Mouse (Mus musculus) layer of hippocampus, postnatal 14 days (tissue): Measurements from ENCODE around the gene Zfp61. TPM values are rescaled to one million over a fixed set of nuclear protein-coding genes. Genes with fewer than 3 reads are reported as not detected.

Source experiments
- DNase-seq, 2 experiments: peaks; one replicate each; pipeline ENCODE4 v3.0.0; 2021 to 2022; ENCODE audit warnings: low spot score in 2 of 2, mixed read lengths in 1 of 2
- microRNA-seq, 2 experiments: library from miRNA; unstranded; fragments of <30 nt; microRNA quantifications; one replicate each; pipeline ENCODE4 v1.2.0; 2021
- total RNA-seq, 2 experiments: library from RNA; stranded (reverse); gene quantifications; 2 replicates each; pipeline ENCODE4 v1.2.3; 2021

The Zfp61 gene
- total RNA-seq, 2 experiments from 2014 or later: 20.5 to 21.1 TPM

- no peak for DNase-seq
These were observed 32.6 kb downstream of the Zfp61 start for GRCm38 (mm10) chr7:24268176-24269155.

DNA sequence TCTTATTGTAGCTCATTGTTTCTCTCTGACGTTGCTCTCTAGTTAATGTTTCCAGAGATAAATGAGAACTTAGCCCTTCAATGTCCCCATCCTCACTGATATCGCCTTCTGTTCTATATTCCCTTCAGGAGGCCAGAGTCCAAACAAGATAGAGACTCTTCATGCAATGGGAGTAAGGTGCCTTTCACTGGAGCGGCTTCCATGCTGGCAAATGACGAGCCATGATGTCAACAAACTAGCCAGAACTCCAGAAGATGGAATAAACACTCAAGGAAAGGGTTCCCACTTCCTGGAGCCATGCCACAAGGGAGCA, 41.1 kb downstream of the Zfp61 start:
- no peak for DNase-seq

- no peak for DNase-seq
These were observed 41.6 kb downstream of the Zfp61 start for GRCm38 (mm10) chr7:24259306-24259999.

GRCm38 (mm10) chr7:24254633-24255474, 46.2 kb downstream of the Zfp61 start, which contains the start of gene Zfp108:
Gene Zfp108 (plus strand): TSS chr7:24254794.
- DNase-seq: peak; percentile 81 to 94

GRCm38 (mm10) chr7:24253779-24254615, 47.0 kb downstream of the Zfp61 start:
- DNase-seq: no peak

Small RNA genes within 50 kb of the gene (microRNA-seq; reads per million reads assigned to microRNA genes)
- gene Gm27592: 0 reads per million in 2 experiments

Other genes starting within 250 kb of the Zfp61 start
- not detected for gene Vmn1r183, start 248.0 kb downstream of the Zfp61 start, total RNA-seq
- 10 to 100 TPM; 28.8 to 30.7 TPM for gene Zfp180, start 219.3 kb downstream of the Zfp61 start, total RNA-seq
- gene Zfp112, start 188.9 kb downstream of the Zfp61 start, total RNA-seq: 1 to 10 TPM; 8.4 to 8.6 TPM
- gene Zfp235, start 167.1 kb downstream of the Zfp61 start, total RNA-seq: 10 to 100 TPM; 19.0 to 19.2 TPM
- 1 to 10 TPM; 4.0 to 4.3 TPM for gene Zfp114, start 126.2 kb downstream of the Zfp61 start, total RNA-seq
- gene Zfp111, start 89.8 kb downstream of the Zfp61 start, total RNA-seq: 10 to 100 TPM in 1 of 2 experiments, 1 to 10 TPM in 1; 9.4 to 10.3 TPM
- 1 to 10 TPM; 6.3 to 7.4 TPM for gene Zfp109, start 63.7 kb downstream of the Zfp61 start, total RNA-seq
- 1 to 10 TPM; 6.5 to 6.9 TPM for gene Zfp108, start 46.4 kb downstream of the Zfp61 start, total RNA-seq
- 10 to 100 TPM in 1 of 2 experiments, 1 to 10 TPM in 1; 9.7 to 12.5 TPM for gene Zfp93, start 30.8 kb downstream of the Zfp61 start, total RNA-seq
- 10 to 100 TPM; 13.3 to 13.9 TPM for gene Zfp94, start 15.4 kb upstream of the Zfp61 start, total RNA-seq
- gene Tescl, start 32.7 kb upstream of the Zfp61 start, total RNA-seq: not detected
- not detected for gene Lypd5, start 48.0 kb upstream of the Zfp61 start, total RNA-seq
- gene Kcnn4, start 69.0 kb upstream of the Zfp61 start, total RNA-seq: under 1 TPM; 0.41 to 0.81 TPM
- gene Smg9, start 98.4 kb upstream of the Zfp61 start, total RNA-seq: 10 to 100 TPM; 29.1 to 33.8 TPM
- not detected for gene Irgc1, start 151.1 kb upstream of the Zfp61 start, total RNA-seq
- gene Plaur, start 161.3 kb upstream of the Zfp61 start, total RNA-seq: 1 to 10 TPM in 1 of 2 experiments, under 1 TPM in 1; 0.76 to 1.0 TPM
- gene Cadm4, start 180.8 kb upstream of the Zfp61 start, total RNA-seq: 100 to 1,000 TPM; 220 to 227 TPM
- gene Zfp428, start 205.8 kb upstream of the Zfp61 start, total RNA-seq: 10 to 100 TPM; 38.1 to 43.3 TPM
- not detected for gene AC161166.1, start 211.2 kb upstream of the Zfp61 start, total RNA-seq
- 10 to 100 TPM; 87.5 to 89.7 TPM for gene Irgq, start 229.5 kb upstream of the Zfp61 start, total RNA-seq
- not detected for gene Pinlyp, start 244.9 kb upstream of the Zfp61 start, total RNA-seq
- gene Xrcc1, start 245.1 kb upstream of the Zfp61 start, total RNA-seq: 10 to 100 TPM; 41.0 to 46.8 TPM